Mouse (Mus musculus) ES-Bruce4 (cell line): Measurements from ENCODE around the gene Frmd4a. TPM values are rescaled to one million over a fixed set of nuclear protein-coding genes. Genes with fewer than 3 reads are reported as not detected.

Experiments
- H3K27ac ChIP-seq: 2 replicates; pipeline ENCODE4 v1.5.1; 2012; ENCODE audit warnings: low read length, inconsistent platforms; ENCODE audit not compliant: insufficient read depth
- H3K27me3 ChIP-seq: 2 replicates; pipeline ENCODE4 v1.6.1; 2012; ENCODE audit warnings: mild to moderate bottlenecking, low read length, inconsistent platforms; ENCODE audit not compliant: control insufficient read depth, poor library complexity, insufficient read depth, severe bottlenecking
- H3K36me3 ChIP-seq: 2 replicates; pipeline ENCODE4 v1.6.1; 2012; ENCODE audit warnings: inconsistent platforms, mild to moderate bottlenecking, low read length, moderate library complexity; ENCODE audit not compliant: control insufficient read depth, poor library complexity, insufficient read depth, severe bottlenecking
- H3K4me1 ChIP-seq: one replicate; pipeline ENCODE4 v1.8.1; 2011; ENCODE audit warnings: low read length; ENCODE audit not compliant: control insufficient read depth, insufficient read depth
- H3K4me3 ChIP-seq: 2 replicates; pipeline ENCODE4 v1.5.1; 2011; ENCODE audit warnings: low read depth, mild to moderate bottlenecking, low read length
- H3K9ac ChIP-seq: 2 replicates; pipeline ENCODE4 v1.6.1; 2012; ENCODE audit warnings: low read depth, mild to moderate bottlenecking, inconsistent platforms; ENCODE audit not compliant: poor library complexity, severe bottlenecking
- H3K9me3 ChIP-seq: replicated peaks from 2 replicates; pipeline ENCODE4 v1.6.1; 2012; ENCODE audit warnings: mild to moderate bottlenecking, low read length, inconsistent platforms; ENCODE audit not compliant: control insufficient read depth, poor library complexity, insufficient read depth, severe bottlenecking
- CTCF ChIP-seq: IDR thresholded peaks from one replicate; pipeline ENCODE4 v1.8.1; 2011; ENCODE audit warnings: low read depth, low read length
- EP300 ChIP-seq: IDR thresholded peaks from 2 replicates; pipeline ENCODE4 v1.6.1; 2011; ENCODE audit warnings: low read depth, low read length; ENCODE audit not compliant: insufficient read depth
- POLR2A ChIP-seq: IDR thresholded peaks from one replicate; pipeline ENCODE4 v1.8.1; 2011; ENCODE audit warnings: low read length; ENCODE audit not compliant: insufficient read depth
- polyA plus RNA-seq: library from polyadenylated mRNA; stranded (reverse); fragments of >200 nt; gene quantifications from 2 replicates; pipeline ENCODE4 v1.2.4, GENCODE M21; 2011; ENCODE audit warnings: low read depth; ENCODE audit not compliant: missing spikeins, insufficient read depth, insufficient read length

Frmd4a gene
- polyA plus RNA-seq, 1 experiment = 5.6 TPM

GRCm38 (mm10) chr2:4260324-4261058, 243.0 kb downstream of the Frmd4a start:
- H3K27ac ChIP-seq = no peak overlapping the region
- TF ChIP-seq POLR2A (no peak), CTCF (no peak), EP300 (no peak)
- H3K9ac ChIP-seq = no peak overlapping the region

GRCm38 (mm10) chr2:4262667-4263066, 245.2 kb downstream of the Frmd4a start:
- Histone ChIP-seq H3K27me3 (no peaks in the 10 kb centered on the region), H3K27ac (no peak overlapping the region), H3K4me3 (no peak overlapping the region), H3K9me3 (no peaks in the 10 kb centered on the region), H3K9ac (no peak overlapping the region), H3K36me3 (no peaks in the 10 kb centered on the region), H3K4me1 (peaks cover 1% of the 10 kb centered on the region)
- TF ChIP-seq CTCF = no peak
- TF ChIP-seq EP300 = no peak
- TF ChIP-seq POLR2A = no peak

More at GRCm38 (mm10) chr2:4260324-4261058, 243.0 kb downstream of the Frmd4a start:
- no peaks in the 10 kb centered on the region for H3K36me3 ChIP-seq
- H3K4me3 ChIP-seq = no peak overlapping the region
- H3K4me1 ChIP-seq = peaks cover 1% of the 10 kb centered on the region
- no peaks in the 10 kb centered on the region for H3K9me3 ChIP-seq
- no peaks in the 10 kb centered on the region for H3K27me3 ChIP-seq

- H3K4me3 ChIP-seq = no peak overlapping the region
- no peak for TF ChIP-seq POLR2A
- no peak for TF ChIP-seq EP300
- no peak for TF ChIP-seq CTCF
- H3K4me1 ChIP-seq = no peaks in the 10 kb centered on the region
- H3K27ac ChIP-seq = no peak overlapping the region
- H3K9ac ChIP-seq = no peak overlapping the region
- H3K36me3 ChIP-seq = no peaks in the 10 kb centered on the region
- no peaks in the 10 kb centered on the region for H3K27me3 ChIP-seq
- no peaks in the 10 kb centered on the region for H3K9me3 ChIP-seq
Measured at GRCm38 (mm10) chr2:4267377-4267776, 249.9 kb downstream of the Frmd4a start.

- Histone ChIP-seq H3K36me3 (no peaks in the 10 kb centered on the region), H3K27me3 (no peaks in the 10 kb centered on the region), H3K4me1 (no peaks in the 10 kb centered on the region), H3K27ac (no peak overlapping the region), H3K9ac (no peak overlapping the region), H3K9me3 (no peaks in the 10 kb centered on the region), H3K4me3 (no peak overlapping the region)
- no peak for TF ChIP-seq CTCF
- no peak for TF ChIP-seq POLR2A
- TF ChIP-seq EP300 = no peak
Measured at GRCm38 (mm10) chr2:4282777-4283176, 265.3 kb downstream of the Frmd4a start.

- Histone ChIP-seq H3K4me3 (no peak overlapping the region), H3K36me3 (no peaks in the 10 kb centered on the region), H3K9ac (no peak overlapping the region), H3K27me3 (no peaks in the 10 kb centered on the region), H3K4me1 (no peaks in the 10 kb centered on the region), H3K9me3 (no peaks in the 10 kb centered on the region), H3K27ac (no peak overlapping the region)
- TF ChIP-seq CTCF (no peak), EP300 (no peak), POLR2A (no peak)
Measured at GRCm38 (mm10) chr2:4285693-4286291, 268.3 kb downstream of the Frmd4a start.

- no peak overlapping the region for H3K4me3 ChIP-seq
- TF ChIP-seq CTCF (no peak), EP300 (no peak), POLR2A (no peak)
- H3K9me3 ChIP-seq = no peaks in the 10 kb centered on the region
- H3K36me3 ChIP-seq = no peaks in the 10 kb centered on the region
- H3K27ac ChIP-seq = no peak overlapping the region
- H3K9ac ChIP-seq = no peak overlapping the region
- no peaks in the 10 kb centered on the region for H3K4me1 ChIP-seq
- H3K27me3 ChIP-seq = no peaks in the 10 kb centered on the region
Measured at GRCm38 (mm10) chr2:4286390-4286901, 268.9 kb downstream of the Frmd4a start.
